Mouse (Mus musculus) A20 (cell line): ENCODE data around the gene Agt.

Experiments used
- DNase-seq: peaks from one replicate; pipeline ENCODE4 v3.0.0-alpha.2; 2011; ENCODE audit warnings: low read depth, low spot score

Agt gene

GRCm38 (mm10) chr8:124507572-124508320 is 61.8 kb downstream of the Agt start:
- DNase-seq: no peak
